Mouse (Mus musculus) T-helper 17 cell (primary cell): ENCODE measurements at regions not wholly inside any gene's neighbourhood (a gene's known extent, or its start where the extent isn't known, plus 50 kb on each side); places are given as distances from the start of the nearest gene placed in this dataset.

Experiments used
- in situ Hi-C, 2 experiments: fragments of 300-600 bp; cut with MboI, MseI; formaldehyde crosslinking; loops; 1 replicate in 1 of 2; 2 replicates in 1 of 2; pipeline ENCODE4 v1.15.1; 2025; ENCODE audit warnings: high pct_unique_total_duplicates in 2 of 2

DNA sequence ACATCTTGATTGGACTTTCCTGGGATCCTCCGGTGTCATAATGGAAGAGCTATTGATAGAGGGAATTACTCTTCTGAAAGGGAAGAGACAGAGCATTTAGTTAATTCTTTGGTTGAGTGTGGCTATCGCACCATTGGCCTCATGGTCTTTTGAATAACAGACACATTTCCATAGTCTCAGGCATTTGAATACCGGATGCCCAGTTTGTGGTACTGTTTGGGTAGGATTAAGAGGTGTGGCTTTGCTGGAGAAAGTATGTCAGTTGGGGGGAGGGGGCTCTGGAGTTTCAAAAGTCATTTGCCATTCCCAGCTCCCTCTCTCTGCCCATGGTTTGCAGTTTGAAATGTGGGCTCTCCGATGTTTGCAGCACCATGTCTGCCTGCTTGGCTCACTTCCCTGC, 139.4 kb upstream of the Smim15 start:
- in situ Hi-C loops: loop anchor here in 1 of 2 experiments (5.0 kb wide), 1 partner anchor 117 kb away; no protein-coding TSS in a partner anchor

DNA sequence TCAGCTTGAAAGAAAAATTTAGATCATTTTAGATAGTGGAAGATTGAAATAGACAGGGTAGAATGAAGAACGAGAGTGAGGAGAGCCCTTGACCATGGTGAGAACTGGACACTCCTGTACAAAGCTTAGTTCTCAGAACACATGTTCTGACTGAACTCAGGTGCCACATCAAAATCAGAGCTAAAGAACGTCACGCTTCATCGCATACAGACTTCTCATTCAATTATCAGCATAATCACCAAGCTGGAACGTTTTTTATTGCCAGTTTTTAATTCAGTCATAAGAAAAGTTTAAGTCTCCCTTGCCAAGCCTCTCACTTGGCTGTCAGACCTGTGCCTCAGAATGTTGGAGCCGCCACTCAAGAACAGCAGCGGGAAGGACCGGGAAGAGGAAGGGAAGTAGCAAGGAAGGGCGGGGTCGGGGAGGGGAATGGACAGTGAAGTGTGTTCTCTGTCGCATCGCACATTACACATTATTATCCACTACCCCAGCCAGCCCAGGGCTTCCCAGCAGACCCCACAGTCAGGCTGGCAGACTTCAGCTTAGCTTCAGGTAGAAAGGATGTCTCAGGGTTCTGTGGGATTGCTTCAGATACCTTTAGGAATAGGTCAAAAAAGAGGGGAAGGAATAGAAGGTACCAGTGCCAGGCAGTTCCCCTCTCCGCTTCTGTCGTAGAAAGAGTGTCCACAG, 140.1 kb upstream of the Smim15 start:
- in situ Hi-C loops: no loop called here

DNA sequence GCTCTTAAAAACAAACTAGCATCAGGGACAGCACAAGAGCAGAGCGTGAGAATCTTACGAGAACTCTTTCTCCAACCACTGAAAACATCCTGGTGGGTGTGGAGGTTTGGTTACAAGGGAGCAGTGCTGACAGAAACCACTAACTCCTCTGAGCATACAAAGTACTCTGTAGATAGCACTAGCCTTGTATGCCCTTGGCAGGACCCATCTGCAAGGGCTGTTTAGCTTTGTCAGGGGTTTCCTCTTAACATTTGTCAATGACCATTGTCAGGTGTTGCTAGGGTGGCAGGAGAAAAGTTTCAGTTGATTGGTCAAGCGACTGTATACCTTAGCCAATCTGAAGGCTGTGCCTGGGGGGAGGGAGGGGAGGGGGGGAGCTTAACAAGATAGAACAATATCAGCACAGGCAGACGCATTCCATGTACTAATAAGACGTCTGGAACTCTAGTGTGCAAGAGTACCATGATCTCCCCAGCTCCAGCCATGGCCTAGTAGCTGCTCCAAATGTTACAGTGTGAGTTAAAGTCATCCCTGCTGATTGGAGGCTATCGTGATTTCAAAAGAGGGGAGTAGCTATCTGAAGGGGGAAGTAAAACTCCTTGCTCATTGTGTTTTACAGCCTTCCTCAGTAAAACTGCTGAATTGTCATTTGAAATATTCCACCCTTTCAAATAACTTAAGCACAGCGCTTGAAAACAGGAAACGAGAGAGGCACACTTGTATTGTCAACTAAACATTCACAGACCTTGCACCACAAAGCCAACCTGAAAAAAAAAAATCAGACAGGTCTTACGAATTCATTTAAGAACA, 140.9 kb upstream of the Smim15 start:
- in situ Hi-C loops: no loop called here

DNA sequence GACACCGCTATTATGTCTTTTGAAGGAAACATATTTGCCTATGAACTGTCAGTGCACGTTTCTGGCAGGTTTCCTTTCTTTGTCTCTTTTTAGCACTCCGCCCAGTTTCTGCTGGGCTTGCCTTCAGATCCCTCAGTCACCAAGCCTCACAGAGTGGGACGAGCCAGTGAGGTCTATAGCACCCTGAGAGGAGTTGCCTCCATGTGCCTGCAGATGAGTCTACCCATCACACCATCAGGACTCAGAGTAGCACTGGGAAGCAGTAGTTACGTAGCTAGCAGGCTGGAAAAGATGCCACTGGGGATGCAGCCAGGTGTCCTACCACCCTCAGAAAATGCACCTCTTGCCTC, 141.5 kb upstream of the Smim15 start:
- in situ Hi-C loops: no loop called here

DNA sequence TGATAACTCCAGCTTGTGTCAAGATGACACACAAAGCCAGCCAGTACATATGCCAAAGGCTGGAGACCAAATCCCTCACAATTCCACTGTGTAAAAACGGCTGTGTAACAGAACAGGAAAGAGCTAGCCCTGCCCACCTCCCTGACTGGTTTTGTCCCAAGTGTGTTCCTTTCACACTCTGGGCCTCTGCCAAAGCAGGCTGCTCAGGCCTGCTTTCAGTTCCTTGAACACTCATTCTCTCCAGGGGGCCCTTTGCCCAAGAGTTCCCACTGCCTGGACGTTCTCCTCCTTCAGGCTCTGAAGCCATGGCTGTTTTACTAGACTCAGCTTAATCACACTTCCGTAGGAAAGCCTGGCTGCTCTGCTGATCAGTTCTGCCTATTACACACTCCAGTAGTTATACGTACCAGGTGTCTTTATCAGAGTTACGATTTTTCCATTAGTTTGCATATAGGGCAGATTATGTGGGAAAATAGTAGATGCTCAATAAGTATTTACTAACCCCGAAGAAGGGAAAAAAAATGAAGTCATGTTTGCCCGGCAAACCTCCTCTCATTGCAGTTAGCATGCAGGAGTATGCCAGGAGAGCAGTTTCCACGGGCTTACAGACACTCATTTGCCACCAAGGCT, 144.5 kb upstream of the Smim15 start:
- in situ Hi-C loops: loop anchor here in 1 of 2 experiments (5.0 kb wide), 1 partner anchor 143 kb away; the partner anchor contains the start of gene Smim15

DNA sequence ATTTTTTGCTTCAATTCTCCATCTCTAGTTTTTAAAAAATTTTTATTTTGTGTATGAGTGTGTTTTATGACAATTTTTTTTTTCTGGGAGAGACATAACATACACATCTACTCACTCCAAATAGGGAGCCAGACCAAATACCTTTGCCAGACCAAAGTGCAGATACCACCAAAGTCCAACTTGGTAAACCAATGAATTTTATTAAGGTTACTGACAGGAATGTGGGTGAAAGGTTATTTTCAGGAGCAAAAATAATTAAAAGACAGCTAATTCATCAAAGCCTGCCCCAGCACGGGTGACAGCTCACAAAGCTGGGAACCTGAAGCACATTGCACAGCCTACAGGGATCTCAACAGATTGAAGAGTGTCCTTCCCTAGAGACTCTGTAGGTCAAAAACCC, 146.6 kb upstream of the Smim15 start:
- in situ Hi-C loops: loop anchor here in 1 of 2 experiments (5.0 kb wide), 1 partner anchor 145 kb away; the partner anchor contains the start of gene Smim15

DNA sequence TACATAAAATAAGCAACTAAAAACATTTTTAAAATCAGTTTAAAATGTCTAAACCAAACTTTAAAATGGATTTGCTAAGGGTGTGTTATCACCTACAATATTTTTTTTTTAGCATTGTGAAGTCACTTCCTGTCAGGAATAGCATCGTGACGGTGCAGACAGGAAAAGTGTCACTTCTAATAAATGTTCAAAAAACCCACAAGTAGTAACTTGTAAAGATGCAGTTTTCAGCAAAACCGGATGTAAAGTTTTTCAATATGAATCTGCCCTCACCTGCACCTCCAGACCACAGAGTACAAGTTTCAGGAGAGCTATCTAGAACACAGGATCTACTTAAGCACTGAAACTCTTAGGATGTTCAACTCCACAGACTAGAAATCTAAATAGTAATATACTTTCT, 147.1 kb upstream of the Smim15 start:
- in situ Hi-C loops: loop anchor here in 1 of 2 experiments (5.0 kb wide), 1 partner anchor 145 kb away; the partner anchor contains the start of gene Smim15

DNA sequence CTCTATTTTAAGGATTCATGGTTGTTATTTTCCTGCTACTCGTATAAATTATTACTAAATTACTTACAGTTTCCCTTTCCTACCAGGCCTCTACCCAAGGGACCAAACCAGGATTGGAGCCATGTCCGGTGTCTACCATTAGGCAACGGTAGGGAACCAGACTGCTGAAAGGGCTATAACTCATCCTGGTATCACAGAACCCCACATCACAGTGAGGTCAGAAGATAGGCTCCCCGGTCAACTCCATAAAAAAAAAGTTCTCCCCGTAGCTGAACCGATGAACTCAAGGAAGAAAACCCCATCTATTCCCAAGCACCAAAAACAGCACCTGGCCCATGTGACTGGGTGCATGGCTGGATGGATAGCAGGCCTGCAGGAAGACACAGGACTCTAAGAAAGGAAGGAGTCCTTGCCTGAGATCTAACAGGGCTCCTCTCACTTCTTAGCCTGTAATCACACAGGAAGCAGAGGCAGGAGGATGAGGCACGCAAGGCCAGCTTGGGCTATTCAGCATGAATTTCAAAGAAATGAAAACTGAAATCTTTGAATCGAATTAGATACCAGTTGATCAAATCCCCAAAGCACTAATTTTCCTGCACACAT, 150.6 kb upstream of the Smim15 start:
- in situ Hi-C loops: no loop called here

DNA sequence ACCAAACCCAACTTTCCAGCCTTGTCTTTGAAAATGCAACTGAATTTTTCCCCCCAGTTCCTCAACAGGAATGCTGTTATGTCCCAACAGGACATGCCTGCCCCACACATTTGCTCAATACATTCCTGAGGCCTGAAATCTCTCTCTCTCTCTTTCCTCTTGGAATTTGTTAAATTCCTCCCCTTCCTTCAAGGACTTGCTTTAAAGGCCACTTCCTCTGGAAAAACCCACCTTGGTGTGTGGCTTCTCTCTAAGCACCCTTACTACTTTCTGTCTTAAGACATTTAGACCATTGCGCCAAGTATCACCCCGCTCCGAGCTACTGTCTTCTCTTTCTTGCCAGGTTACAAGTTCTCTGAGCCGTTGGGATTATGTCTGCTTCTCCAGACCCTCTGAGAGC, 151.2 kb upstream of the Smim15 start:
- in situ Hi-C loops: no loop called here

DNA sequence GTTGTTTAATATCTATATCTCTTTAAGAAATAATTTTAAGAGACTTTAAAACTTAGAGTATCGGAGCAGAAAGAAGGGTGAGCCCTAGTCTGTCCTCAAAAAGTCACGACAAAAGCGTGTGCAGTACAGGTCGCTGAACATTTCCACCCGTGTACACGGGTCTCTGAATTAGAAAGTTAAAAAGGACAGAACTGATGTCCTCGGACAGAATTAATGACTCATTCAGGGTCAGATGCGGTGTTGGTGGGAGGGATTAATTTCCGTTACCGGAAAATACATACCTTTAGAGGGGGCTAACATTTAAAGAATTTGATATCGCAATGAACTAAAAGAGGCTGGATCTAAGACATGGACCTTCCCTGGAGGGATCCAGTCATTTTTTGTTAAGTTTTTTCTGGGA, 152.3 kb upstream of the Smim15 start:
- in situ Hi-C loops: no loop called here

DNA sequence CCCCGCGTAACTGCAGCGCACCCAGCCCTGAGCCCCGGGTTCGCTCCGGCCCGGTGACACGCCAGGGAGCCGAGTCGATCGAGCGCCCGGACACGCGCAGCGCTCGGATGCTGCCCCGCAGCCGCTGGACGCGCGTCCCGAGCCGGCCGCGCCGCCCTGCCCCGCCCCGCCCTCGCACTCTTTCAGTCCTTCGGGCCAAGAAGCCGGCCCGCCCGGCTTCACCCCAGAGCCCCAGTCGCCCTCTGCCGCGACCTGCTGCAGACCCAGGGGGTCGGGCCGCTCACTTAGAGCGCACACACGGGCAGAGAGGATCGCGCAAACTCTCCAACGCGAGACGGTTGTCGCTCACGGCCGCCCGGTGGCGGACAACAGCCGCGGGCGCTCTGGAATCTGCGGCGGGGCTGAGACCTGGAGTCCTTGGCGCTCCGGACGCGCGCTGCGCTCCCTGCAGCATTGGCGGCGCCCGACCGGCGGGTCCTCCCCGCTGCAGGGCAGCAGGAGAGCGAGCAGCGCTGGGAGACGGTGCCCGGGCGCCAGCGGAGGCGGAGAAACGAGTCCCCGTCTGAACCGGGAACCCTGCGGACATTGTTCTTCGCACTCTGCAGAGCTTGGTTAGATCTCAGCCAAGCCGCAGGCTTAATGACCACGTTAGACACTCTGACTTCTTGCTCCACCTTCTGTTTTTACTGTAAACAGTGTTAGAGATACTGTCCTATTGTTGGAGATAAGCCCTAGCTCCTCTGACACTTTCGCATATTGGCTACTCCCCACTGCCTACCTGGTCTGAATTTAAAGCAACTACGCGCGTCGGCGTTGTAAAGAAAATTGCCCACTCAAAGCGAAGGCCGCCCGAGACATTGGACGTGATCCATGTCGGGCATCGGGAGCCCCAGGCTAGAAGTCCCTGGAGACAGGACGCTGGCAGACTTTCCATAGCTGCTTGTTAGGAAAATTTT, 153.1 kb upstream of the Smim15 start:
- in situ Hi-C loops: no loop called here

DNA sequence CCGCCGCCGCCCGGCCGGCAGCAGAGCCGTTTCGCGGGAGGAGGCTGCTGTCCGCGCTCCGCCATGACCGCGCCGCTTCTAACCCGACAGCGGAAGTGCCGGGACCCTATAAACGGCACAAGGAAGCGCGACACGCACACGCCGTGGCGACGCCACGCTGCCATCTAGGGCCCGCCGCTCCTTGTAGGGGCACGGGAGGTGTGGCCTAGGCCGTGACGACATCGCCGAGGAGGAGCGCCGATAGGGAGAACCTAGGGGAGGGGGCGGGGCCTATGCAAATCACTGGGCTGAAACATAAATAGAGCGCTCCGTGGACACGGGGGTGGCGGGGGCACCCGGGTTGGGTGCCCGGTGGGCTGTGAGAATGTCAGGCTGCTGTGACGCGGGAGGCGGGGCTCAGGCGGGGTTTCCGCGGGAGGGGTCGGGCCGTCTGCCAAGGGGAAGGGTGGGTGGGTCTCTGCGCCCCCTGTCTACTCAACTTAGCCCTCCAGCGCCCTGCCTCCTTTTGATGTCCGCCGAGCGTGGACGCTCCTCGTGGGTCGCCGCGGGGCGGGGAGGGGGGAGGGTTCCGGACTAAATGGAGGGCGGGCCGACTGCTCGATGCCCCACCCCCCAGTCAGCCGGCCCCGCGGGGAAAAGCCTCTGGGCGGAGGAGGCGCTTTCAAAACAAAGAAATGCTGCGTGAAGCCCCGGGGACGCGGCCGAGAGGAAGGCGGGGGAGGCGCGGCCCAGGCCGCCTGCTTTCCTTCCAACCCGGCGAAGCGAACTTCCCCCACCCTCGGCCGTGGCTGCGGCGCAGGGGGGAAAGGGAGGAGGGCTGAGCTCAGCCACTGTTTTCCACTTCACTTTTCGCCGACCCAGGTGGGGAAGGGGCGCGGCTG, 154.0 kb upstream of the Smim15 start:
- in situ Hi-C loops: no loop called here

DNA sequence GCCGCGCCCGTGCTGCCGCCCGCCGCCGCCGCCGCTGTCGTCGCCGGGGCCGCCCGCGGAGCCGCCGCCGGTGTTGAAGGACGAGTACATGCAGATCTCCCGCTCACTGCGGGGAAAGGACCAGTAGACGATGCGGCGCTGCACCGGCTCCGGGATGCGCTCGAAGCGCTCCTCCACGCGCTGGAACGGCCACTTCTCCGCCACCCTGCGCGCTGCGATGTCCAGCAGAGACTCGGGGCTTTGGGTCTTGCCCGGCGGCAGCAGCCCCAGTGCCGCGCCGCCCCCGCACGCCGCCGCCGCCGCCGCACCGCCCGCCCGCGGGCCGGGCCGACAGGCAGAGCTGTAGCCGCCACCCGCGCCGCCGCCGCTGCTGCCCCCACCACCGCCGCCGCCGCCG, 154.7 kb upstream of the Smim15 start:
- in situ Hi-C loops: no loop called here

DNA sequence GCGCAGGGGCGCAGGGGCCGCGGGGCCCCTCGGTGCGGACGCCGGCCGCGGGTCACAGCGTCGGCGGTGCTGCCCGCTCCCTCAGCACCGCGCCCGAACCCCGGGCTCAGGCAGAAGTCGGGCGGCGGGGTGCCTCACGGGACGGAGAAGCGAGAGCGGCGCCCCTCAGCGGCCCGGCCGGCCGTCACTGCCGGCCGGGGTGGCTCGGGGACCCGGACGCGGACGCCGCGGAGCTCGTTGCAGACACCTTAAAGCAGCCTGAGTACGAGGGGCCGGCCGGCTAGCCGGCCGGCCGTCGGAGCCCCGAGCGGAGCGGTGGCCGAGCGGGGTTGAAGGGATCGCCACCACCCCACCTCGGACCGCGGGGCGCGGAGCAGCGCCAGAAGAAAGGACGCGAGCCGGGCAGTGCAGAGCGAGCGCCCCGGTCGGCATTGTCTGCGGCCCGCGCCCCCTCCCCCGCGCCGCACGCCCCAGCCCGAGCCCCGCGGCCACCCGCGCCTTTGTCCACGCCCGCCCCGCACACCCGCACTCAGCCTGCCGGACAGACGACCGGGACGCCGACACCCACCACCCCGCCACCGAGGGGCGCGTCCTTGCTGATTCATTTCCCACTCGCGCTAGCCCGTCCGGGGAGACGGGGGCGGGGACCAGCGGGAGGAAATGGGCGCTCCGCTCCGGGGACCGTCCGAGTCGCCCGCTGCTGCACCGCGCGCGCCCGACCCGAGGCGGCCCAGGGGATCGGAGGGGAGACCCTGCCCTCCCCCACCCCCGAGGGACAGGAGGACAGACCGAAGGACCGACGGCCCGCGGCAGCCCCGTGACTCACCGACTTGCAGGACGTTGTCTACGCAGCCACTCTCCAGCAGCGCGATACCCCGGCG, 155.4 kb upstream of the Smim15 start:
- in situ Hi-C loops: no loop called here

DNA sequence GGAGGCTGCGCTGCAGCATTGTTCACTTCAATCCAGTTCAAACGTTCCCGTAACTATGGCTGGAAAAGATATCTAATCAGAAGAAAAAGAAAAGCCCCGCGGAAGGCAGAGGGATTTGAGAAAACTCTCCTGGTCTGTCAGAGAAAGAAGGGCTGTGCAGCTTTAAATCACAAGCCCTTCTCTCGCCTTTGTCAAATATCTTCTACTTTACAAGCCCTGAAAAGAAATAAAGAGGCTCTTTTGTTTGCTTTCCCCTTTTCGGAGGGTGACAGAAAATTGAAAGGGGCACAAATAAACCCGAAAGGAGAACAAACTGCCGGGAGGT, 156.1 kb upstream of the Smim15 start:
- in situ Hi-C loops: no loop called here

DNA sequence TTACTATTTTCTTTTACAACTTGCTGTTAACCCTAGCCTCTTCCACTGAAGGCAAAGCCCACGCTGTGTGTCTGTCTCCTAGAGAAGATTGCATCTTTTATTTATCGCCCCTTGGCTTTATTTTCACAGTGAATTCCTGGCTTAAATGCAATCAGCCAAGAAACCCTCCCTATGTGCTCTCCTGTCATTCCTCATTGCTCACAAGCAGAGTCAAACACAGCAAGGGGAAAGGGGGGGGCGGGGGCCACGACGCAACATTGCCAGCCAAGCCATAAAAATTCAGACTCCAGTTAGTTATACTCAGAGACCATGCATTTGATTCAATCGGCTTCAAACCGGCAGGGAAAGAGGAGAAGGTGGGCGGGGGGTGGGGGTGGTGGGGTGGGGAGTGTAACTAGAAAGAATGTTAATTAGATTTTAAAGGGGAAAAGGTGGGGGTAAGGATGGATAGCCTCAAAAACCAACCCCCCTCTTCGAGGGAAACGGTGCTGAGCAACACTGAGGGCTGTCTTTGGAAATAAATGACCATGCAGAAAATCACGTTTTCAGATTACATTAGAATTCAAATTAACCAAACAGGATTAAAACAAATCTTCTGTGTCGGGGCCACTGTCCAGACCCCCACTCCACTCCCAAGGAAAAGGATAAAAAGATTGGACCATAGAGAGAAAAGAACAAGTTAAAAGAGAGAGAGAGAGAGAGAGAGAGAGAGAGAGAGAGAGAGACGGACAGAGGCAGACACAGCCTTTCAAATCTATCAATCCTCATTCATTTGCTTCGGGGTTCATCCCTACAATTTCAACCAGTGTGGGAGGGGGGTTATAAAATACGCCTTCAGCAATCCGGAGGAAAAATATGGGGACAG, 156.6 kb upstream of the Smim15 start:
- in situ Hi-C loops: no loop called here

DNA sequence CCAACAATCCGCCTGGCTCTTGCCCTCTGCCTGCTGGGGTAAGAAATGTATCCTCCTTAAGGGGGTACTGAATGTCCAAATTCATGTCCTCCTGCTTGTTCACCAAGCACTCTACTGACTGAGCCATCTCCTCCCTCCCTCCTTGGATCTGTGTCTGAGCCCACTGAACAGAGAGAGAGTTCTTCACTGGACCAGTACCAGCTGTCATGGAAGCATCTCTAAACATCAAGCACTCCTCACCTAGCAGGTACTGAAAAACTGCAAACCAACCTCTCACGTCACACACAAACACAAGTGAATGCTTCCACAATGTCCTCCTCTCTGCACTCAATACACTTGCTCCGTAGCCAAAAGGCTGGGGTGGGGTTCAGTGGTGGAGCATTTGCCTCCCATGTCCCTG, 159.4 kb upstream of the Smim15 start:
- in situ Hi-C loops: loop anchor here in 1 of 2 experiments (5.0 kb wide), 1 partner anchor 157 kb away; the partner anchor contains the start of gene Smim15

DNA sequence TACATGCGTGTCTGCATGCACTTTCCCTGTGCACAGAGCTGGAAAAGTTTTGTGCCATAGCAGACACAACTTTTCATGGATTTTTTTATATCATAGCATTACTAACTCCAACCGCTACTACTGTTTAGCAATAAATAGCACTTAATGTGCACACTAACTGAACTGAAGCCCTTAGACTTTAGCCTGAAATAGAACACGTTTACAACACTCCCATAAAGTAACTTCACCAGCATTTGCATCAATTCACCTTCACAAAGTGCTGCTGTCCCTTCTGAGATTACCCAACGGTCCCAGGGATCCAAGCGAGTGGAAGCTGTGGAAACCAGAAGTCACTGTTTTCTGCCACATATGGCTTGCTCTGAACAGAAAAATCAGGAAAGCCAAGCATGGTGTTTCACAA, 161.9 kb upstream of the Smim15 start:
- in situ Hi-C loops: loop anchor here in 1 of 2 experiments (5.0 kb wide), 1 partner anchor 160 kb away; the partner anchor contains the start of gene Smim15
